Mouse (Mus musculus) G1E (cell line): Measurements from ENCODE around the gene Ccdc134. TPM values are rescaled to one million over a fixed set of nuclear protein-coding genes. Genes with fewer than 3 reads are reported as not detected.
A peak's percentile ranks its signal among the peaks of the same experiment; 100 is the strongest.

Experiments used
- ATAC-seq: 2 replicates; pipeline ENCODE4 v1.8.0; 2016; ENCODE audit warnings: mild to moderate bottlenecking; ENCODE audit not compliant: insufficient number of reproducible peaks, poor library complexity, low FRiP score, severe bottlenecking; ENCODE audit errors: extremely low read depth
- DNase-seq: peaks from one replicate; pipeline ENCODE4 v3.0.0; 2012; ENCODE audit warnings: low spot score
- H3K27me3 ChIP-seq: 2 replicates; pipeline ENCODE4 v1.6.1; 2012; ENCODE audit warnings: mild to moderate bottlenecking, low read length, inconsistent platforms; ENCODE audit not compliant: insufficient read depth
- H3K36me3 ChIP-seq: replicated peaks from 2 replicates; pipeline ENCODE3; 2012; ENCODE audit warnings: mild to moderate bottlenecking, inconsistent platforms
- H3K4me1 ChIP-seq: 2 replicates; pipeline ENCODE4 v1.6.1; 2012; ENCODE audit warnings: low read depth, low read length, inconsistent platforms, mixed read lengths; ENCODE audit not compliant: insufficient read depth
- H3K4me3 ChIP-seq: 2 replicates; pipeline ENCODE4 v1.5.1; 2012; ENCODE audit warnings: low read depth, mild to moderate bottlenecking, inconsistent platforms, low read length, moderate library complexity, mixed read lengths
- H3K9me3 ChIP-seq: replicated peaks from 2 replicates; pipeline ENCODE4 v1.6.1; 2012; ENCODE audit warnings: inconsistent platforms
- CTCF ChIP-seq: IDR thresholded peaks from 2 replicates; pipeline ENCODE4 v1.5.1; 2012; ENCODE audit warnings: low read depth, low read length, inconsistent platforms, mixed read lengths
- GATA1 ChIP-seq: IDR thresholded peaks from 2 replicates; pipeline ENCODE4 v1.6.1; 2012; ENCODE audit warnings: borderline replicate concordance, low read length, inconsistent platforms, mixed read lengths
- GATA2 ChIP-seq: IDR thresholded peaks from 2 replicates; pipeline ENCODE4 v1.6.1; 2012; ENCODE audit warnings: low read depth, low read length, inconsistent platforms, borderline replicate concordance
- POLR2AphosphoS5 ChIP-seq: IDR thresholded peaks from 2 replicates; pipeline ENCODE4 v1.6.1; 2012; ENCODE audit warnings: low read depth, low read length, inconsistent platforms; ENCODE audit not compliant: insufficient replicate concordance
- TAL1 ChIP-seq: conservative IDR thresholded peaks from 2 replicates; pipeline ENCODE4 v1.6.1; 2012; ENCODE audit warnings: low read depth, low read length, inconsistent platforms, mixed read lengths
- polyA plus RNA-seq: library from polyadenylated mRNA; stranded (reverse); fragments of >175 nt; gene quantifications from 2 replicates; pipeline ENCODE4 v1.2.3, GENCODE M21; 2012
- total RNA-seq, 2 experiments: library from RNA; stranded (forward) in 1 of 2; stranded (reverse) in 1 of 2; fragments of 200-1000 nt in 1 of 2; fragments of >200 nt in 1 of 2; fragmentation: Nextera tagmentation in 1 of 2; gene quantifications; 2 replicates each; pipeline ENCODE4 v1.2.3; 2014 to 2017

Gene Ccdc134
- total and polyA plus RNA-seq, 3 experiments, result 9.0 to 29.7 (median 13.9) TPM

- Histone ChIP-seq H3K27me3 (no peaks in the 10 kb centered on the region), H3K4me3 (no peak overlapping the region), H3K4me1 (peaks cover 22% of the 10 kb centered on the region), H3K36me3 (peaks cover 84% of the 10 kb centered on the region), H3K9me3 (no peaks in the 10 kb centered on the region)
- TF ChIP-seq POLR2AphosphoS5 (no peak), CTCF (peak; percentile 73), GATA2 (no peak), TAL1 (no peak)
- ATAC-seq (no peak), DNase-seq (peak; percentile 26)
These were observed 10.8 kb downstream of the Ccdc134 start for GRCm38 (mm10) chr15:82138565-82138964.

- Histone ChIP-seq H3K36me3 (peaks cover 81% of the 10 kb centered on the region), H3K27me3 (no peaks in the 10 kb centered on the region), H3K9me3 (no peaks in the 10 kb centered on the region), H3K4me1 (peaks cover 26% of the 10 kb centered on the region), H3K4me3 (no peak overlapping the region)
- no peak for ATAC-seq
- DNase-seq, result no peak
- TF ChIP-seq GATA1, result no peak
- TF ChIP-seq CTCF, result no peak
These were observed 11.5 kb downstream of the Ccdc134 start for GRCm38 (mm10) chr15:82139196-82139595.

GRCm38 (mm10) chr15:82140355-82140754 lies 12.6 kb downstream of the Ccdc134 start:
- Histone ChIP-seq H3K36me3 (peaks cover 72% of the 10 kb centered on the region), H3K9me3 (no peaks in the 10 kb centered on the region), H3K4me3 (no peak overlapping the region), H3K4me1 (peaks cover 34% of the 10 kb centered on the region), H3K27me3 (no peaks in the 10 kb centered on the region)
- DNase-seq (no peak), ATAC-seq (no peak)
- TF ChIP-seq GATA2, result no peak
- no peak for TF ChIP-seq TAL1
- TF ChIP-seq POLR2AphosphoS5, result no peak
- TF ChIP-seq CTCF, result no peak
- no peak for TF ChIP-seq GATA1

- TF ChIP-seq CTCF (no peak), POLR2AphosphoS5 (no peak), GATA1 (no peak), GATA2 (no peak), TAL1 (no peak)
- no peak for DNase-seq
- peaks cover 53% of the 10 kb centered on the region for H3K4me1 ChIP-seq
- ATAC-seq, result no peak
- no peaks in the 10 kb centered on the region for H3K27me3 ChIP-seq
- no peak overlapping the region for H3K4me3 ChIP-seq
- peaks cover 44% of the 10 kb centered on the region for H3K36me3 ChIP-seq
- H3K9me3 ChIP-seq, result no peaks in the 10 kb centered on the region
These were observed 16.4 kb downstream of the Ccdc134 start for GRCm38 (mm10) chr15:82144157-82144556.

- H3K9me3 ChIP-seq, result no peaks in the 10 kb centered on the region
- DNase-seq, result no peak
- TF ChIP-seq GATA1 (no peak), GATA2 (no peak), POLR2AphosphoS5 (no peak), CTCF (no peak), TAL1 (no peak)
- H3K27me3 ChIP-seq, result no peaks in the 10 kb centered on the region
- H3K4me3 ChIP-seq, result no peak overlapping the region; the same call in 1 of the 2 replicates
- H3K36me3 ChIP-seq, result peaks cover 45% of the 10 kb centered on the region
- H3K4me1 ChIP-seq, result peaks cover 57% of the 10 kb centered on the region
- no peak for ATAC-seq
These were observed 17.7 kb downstream of the Ccdc134 start for GRCm38 (mm10) chr15:82145408-82145807.

GRCm38 (mm10) chr15:82145851-82146769 lies 18.4 kb downstream of the Ccdc134 start:
- Histone ChIP-seq H3K9me3 (no peaks in the 10 kb centered on the region), H3K27me3 (no peaks in the 10 kb centered on the region), H3K4me1 (peaks cover 59% of the 10 kb centered on the region), H3K36me3 (peaks cover 44% of the 10 kb centered on the region), H3K4me3 (peak overlapping the region; percentile 92)
- TF ChIP-seq TAL1 (no peak), CTCF (no peak), GATA2 (no peak), POLR2AphosphoS5 (no peak), GATA1 (no peak)
- ATAC-seq (no peak), DNase-seq (peak; percentile 47)
